Mouse (Mus musculus) bone marrow, adult 2 months (tissue): ENCODE measurements around the gene Spata2.

Source experiments
- CTCF ChIP-seq: fragments of 200-500 bp; IDR thresholded peaks from 2 replicates; pipeline ENCODE4 v1.5.1; 2011; ENCODE audit warnings: low read length, control low read depth; ENCODE audit not compliant: control insufficient read depth, insufficient read depth
- POLR2A ChIP-seq: fragments of 200-500 bp; IDR thresholded peaks from 2 replicates; pipeline ENCODE4 v1.6.1; 2011; ENCODE audit warnings: low read depth, mild to moderate bottlenecking, control low read depth, low read length, borderline replicate concordance; ENCODE audit not compliant: control insufficient read depth

GRCm38 (mm10) chr2:167503896-167504349 is 11.2 kb upstream of the Spata2 start:
- no peak for TF ChIP-seq CTCF
- no peak for TF ChIP-seq POLR2A
